Mouse (Mus musculus): ENCODE results near the gene Gm8011.
"Not testable (repeated sequence)": the region's sequence is repeated elsewhere in the genome, so short reads cannot be mapped to it uniquely, and the experiment has no call there.

The Gm8011 gene

GRCm38 (mm10) chr14:42463581-42463980, at the start of gene Gm8011:
Gene Gm8011, plus strand, starts transcription at chr14:42463881.
- DNase-seq (ENCODE audit: low read depth, low spot score): not testable (repeated sequence)

DNA sequence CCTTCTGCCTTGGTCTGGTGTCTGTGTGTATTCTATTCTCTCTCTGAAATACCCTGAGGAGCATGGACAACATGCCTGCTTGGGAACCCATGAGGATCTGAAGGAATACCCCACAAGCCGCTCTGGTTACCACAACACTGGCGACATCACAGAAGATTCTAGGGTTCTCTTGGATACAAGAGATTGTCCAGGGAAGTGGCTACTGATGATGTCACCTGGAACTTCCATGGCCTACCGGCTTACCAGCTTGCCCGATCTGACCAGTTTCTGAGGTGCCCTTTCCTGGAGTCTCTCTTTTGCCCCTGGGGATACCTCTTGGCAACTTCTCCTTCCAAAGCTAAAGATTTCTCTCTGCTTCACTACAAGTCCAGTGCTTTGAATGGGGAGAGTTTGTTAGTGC, 24.1 kb upstream of the Gm8011 start, which contains the start of gene Gm8005:
TSS of gene Gm8005 (minus strand) at position 101 of the 400 bp plus-strand sequence.
- not testable (repeated sequence) for DNase-seq (ENCODE audit: low read depth, low spot score)

DNA sequence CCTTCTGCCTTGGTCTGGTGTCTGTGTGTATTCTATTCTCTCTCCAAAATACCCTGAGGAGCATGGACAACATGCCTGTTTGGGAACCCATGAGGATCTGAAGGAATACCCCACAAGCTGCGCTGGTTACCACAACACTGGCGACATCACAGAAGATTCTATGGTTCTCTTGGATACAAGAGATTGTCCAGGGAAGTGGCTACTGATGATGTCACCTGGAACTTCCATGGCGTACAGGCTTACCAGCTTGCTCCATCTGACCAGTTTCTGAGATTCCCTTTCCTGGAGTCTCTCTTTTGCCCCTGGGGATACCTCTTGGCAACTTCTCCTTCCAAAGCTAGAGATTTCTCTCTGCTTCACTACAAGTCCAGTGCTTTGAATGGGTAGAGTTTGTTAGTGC, 38.6 kb downstream of the Gm8011 start, which contains the start of gene Gm8020:
TSS of gene Gm8020 (minus strand) at position 101 of the 400 bp plus-strand sequence.
- DNase-seq (ENCODE audit: low read depth, low spot score): not testable (repeated sequence)
